Mouse (Mus musculus): ENCODE measurements around the gene Guca1a.
"Not testable (repeated sequence)": the region's sequence is repeated elsewhere in the genome, so short reads cannot be mapped to it uniquely, and the experiment has no call there.

Guca1a gene

GRCm38 (mm10) chr17:47400451-47400850, at the start of gene Guca1a:
Guca1a (minus strand) TSS chr17:47400584.
- no peak for DNase-seq (ENCODE audit: low spot score)

DNA sequence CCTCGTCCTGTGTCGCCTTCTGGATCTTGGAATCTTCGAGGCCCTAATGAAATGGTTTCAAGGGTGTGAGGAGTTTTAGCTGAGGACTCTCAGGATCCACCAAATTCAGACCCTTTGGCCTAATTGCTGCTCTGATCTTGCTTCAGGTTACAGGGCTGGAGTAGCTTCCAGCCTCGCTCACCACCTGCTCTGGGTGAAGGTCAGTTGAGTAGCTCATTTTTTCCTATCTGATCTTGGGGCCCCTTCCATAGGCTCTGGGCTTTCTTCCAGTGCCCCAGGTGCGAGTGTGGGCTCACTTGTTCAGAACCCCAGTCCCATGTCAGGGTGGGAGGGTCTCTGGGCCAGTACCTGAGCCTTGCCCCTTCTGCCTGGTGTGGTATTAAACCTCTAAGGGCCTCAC, 49.0 kb upstream of the Guca1a start:
- DNase-seq (ENCODE audit: low spot score) = no peak

- no peak for DNase-seq (ENCODE audit: low spot score)
These were observed 48.4 kb upstream of the Guca1a start for GRCm38 (mm10) chr17:47448523-47449372.

DNA sequence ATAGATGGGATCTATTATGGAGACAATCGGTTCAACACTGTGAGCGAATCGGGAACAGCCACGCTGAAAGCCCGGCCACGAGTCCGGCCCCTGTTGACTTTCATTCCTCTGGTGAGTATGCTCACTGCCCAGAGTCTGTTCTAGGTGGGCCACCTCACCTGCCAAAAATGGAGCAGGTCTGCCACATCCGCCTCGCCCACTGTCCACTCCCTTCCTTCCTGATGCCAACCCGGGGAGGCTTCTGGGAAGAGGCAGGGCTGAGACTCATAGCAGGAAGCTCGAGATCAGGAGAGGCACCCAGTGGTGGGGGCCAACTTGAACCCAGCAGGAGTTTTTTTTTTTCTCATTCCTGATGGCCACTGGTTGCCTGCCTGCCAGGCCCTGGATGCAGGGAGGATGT, 46.2 kb upstream of the Guca1a start:
- DNase-seq (ENCODE audit: low spot score) = no peak

GRCm38 (mm10) chr17:47446025-47446424, 45.6 kb upstream of the Guca1a start:
- DNase-seq (ENCODE audit: low spot score) = no peak

GRCm38 (mm10) chr17:47445518-47445917, 45.1 kb upstream of the Guca1a start:
- no peak for DNase-seq (ENCODE audit: low spot score)

- no peak for DNase-seq (ENCODE audit: low spot score)
These were observed 43.7 kb upstream of the Guca1a start for GRCm38 (mm10) chr17:47444113-47444512.

DNA sequence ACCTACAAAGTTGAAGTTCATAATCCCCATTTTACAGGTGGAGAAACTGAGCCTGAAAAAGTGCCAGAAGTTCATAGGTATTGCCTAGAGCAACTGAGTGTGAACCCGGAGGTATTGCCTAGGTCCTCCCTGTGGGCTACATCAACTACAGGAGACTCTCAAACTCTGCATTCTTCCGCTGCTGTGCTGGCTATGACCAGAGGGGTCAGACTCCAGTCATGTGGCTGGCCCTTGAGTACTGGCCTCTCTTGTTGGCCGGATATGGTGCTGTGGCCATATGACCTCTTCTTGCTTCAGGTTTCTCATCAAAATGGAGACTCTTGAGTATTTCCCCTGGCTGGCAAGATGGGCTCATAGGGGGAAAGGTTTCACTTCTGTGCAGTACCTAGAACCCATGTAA, 41.9 kb upstream of the Guca1a start:
- DNase-seq (ENCODE audit: low spot score) = no peak

- no peak for DNase-seq (ENCODE audit: low spot score)
These were observed 41.1 kb upstream of the Guca1a start for GRCm38 (mm10) chr17:47441296-47442051.

- DNase-seq (ENCODE audit: low spot score) = no peak
These were observed 40.0 kb upstream of the Guca1a start for GRCm38 (mm10) chr17:47440359-47440890.

- DNase-seq (ENCODE audit: low spot score) = no peak
These were observed 39.1 kb upstream of the Guca1a start for GRCm38 (mm10) chr17:47439396-47440028.

DNA sequence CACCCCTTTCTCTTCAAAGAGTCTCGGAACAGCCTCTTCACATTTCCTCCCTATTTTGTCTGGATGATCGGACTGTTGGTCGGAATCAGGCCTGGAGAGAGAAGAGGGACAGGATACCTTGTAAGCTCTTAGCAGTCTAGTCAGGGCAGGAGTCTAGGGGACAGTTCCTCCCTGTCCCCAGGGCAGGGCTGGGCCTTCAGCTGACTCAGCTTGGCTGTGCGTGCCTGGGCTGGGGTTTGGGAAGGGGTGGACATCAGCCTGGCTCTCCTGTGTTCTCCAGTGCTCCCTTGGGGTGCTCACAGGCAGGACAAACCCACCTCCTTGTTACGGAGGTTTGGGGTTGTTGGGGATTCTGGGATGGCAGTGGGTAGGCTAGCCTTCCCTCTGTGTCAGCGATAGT, 38.2 kb upstream of the Guca1a start:
- DNase-seq (ENCODE audit: low spot score) = no peak

GRCm38 (mm10) chr17:47436907-47437547, 36.6 kb upstream of the Guca1a start, which contains the start of gene 1700001C19Rik:
1700001C19Rik (minus strand) TSS chr17:47437376.
- DNase-seq (ENCODE audit: low spot score) = no peak

GRCm38 (mm10) chr17:47436156-47436906, 35.9 kb upstream of the Guca1a start, which contains the start of gene AI661453:
AI661453 (plus strand) TSS chr17:47436615.
- DNase-seq (ENCODE audit: low spot score) = no peak

- no peak for DNase-seq (ENCODE audit: low spot score)
These were observed 30.4 kb upstream of the Guca1a start for GRCm38 (mm10) chr17:47430815-47431214.

GRCm38 (mm10) chr17:47428831-47429304, 28.5 kb upstream of the Guca1a start:
- DNase-seq (ENCODE audit: low spot score) = no peak

DNA sequence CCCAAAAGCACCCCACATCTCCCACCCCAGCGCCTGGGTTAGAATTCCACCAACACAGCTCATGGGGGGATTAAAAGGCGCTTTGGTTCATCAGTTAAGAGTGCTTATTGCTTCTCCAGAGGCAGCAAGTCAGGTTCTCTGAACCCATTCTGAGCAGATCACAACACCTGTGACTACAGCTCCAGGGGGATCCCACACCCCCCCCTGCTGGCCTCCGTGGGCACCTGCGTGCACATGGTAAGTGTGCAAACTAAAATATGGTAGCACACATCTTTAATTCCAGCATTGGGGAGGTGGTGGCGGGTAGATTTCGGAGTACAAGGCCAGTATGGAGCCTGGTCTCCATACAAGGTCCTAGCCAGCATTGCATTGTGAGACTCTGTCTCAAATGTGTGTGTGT, 26.9 kb upstream of the Guca1a start:
- no peak for DNase-seq (ENCODE audit: low spot score)

DNA sequence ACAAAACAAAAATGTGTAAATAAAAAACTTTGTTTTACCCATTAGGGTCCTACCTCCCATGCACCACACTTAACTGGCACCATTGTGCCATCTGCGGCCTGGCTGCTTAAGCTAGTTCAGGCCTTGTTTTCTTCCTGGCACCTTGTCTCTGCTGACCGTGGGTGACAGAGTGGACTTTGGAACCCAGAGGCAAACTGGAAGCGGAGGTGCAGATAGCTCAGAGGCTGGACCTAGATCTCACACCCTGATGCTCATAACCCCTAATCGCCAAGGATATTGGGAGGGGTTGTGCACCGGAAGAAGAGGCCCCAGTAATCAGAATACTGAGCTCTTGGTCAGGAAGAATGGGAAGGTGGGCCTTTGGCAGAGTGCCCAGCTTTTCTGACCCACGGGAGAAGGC, 23.8 kb upstream of the Guca1a start:
- no peak for DNase-seq (ENCODE audit: low spot score)

GRCm38 (mm10) chr17:47422616-47423015, 22.2 kb upstream of the Guca1a start:
- not testable (repeated sequence) for DNase-seq (ENCODE audit: low spot score)

DNA sequence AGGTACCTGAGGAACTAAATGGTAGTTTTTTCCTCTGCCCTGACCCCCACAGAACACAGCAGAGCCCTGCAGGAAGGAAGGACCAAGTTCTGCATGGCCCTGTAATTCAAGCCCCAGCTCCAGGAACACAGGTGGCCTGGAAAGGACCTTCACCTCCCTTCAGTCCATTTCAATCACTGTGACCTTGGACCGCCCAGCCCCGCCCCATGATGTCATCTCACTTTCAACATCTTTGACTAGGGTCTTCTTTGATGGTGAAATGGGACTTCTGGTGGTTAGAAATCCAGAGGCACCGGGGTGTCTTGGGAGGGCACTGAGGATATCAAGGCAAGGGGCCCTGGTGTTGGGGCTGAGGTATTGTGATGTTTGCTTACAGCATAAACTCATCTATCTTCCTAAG, 21.2 kb upstream of the Guca1a start:
- DNase-seq (ENCODE audit: low spot score) = no peak

- no peak for DNase-seq (ENCODE audit: low spot score)
These were observed 19.8 kb upstream of the Guca1a start for GRCm38 (mm10) chr17:47420195-47420594.

All from layer of hippocampus, adult 9-10 months (tissue).